Mouse (Mus musculus) MEL (cell line): ENCODE results near the gene Lsm11. TPM values are rescaled to one million over a fixed set of nuclear protein-coding genes. Genes with fewer than 3 reads are reported as not detected.

ENCODE experiments used
- DNase-seq: peaks from one replicate; pipeline ENCODE4 v3.0.0; 2011; ENCODE audit warnings: low read depth, low spot score
- H3K27ac ChIP-seq: 2 replicates; pipeline ENCODE4 v1.5.1; 2012; ENCODE audit warnings: low read depth, mild to moderate bottlenecking, control low read depth, low read length, moderate library complexity; ENCODE audit not compliant: control insufficient read depth
- H3K27me3 ChIP-seq, 2 experiments: fragments of 150-350 bp in 1 of 2; sonication (generic) in 1 of 2; 2 replicates each; pipeline ENCODE4 v1.6.1; 2012; ENCODE audit warnings: low read length in 2 of 2, mild to moderate bottlenecking in 2 of 2, improper control_type of control experiment in 1 of 2, moderate library complexity in 1 of 2; ENCODE audit not compliant: insufficient read depth in 2 of 2, control insufficient read depth in 1 of 2
- H3K36me3 ChIP-seq, 2 experiments: 2 replicates each; pipeline ENCODE4 v1.6.1; 2012 to 2014; ENCODE audit warnings: low read length in 2 of 2, improper control_type of control experiment in 1 of 2, inconsistent platforms in 1 of 2, mild to moderate bottlenecking in 1 of 2; ENCODE audit not compliant: insufficient read depth in 2 of 2, control insufficient read depth in 1 of 2
- H3K4me1 ChIP-seq, 2 experiments: fragments of 150-350 bp in 1 of 2; sonication (generic) in 1 of 2; 2 replicates each; pipeline ENCODE4 v1.6.1; 2012; ENCODE audit warnings: low read length in 2 of 2, improper control_type of control experiment in 1 of 2, mild to moderate bottlenecking in 1 of 2; ENCODE audit not compliant: insufficient read depth in 2 of 2, control insufficient read depth in 1 of 2
- H3K4me3 ChIP-seq, 2 experiments: fragments of 150-350 bp in 1 of 2; sonication (generic) in 1 of 2; 2 replicates each; pipeline ENCODE4 v1.5.1; 2012; ENCODE audit warnings: low read depth in 2 of 2, low read length in 2 of 2, mild to moderate bottlenecking in 2 of 2, moderate library complexity in 2 of 2, control low read depth in 1 of 2, improper control_type of control experiment in 1 of 2; ENCODE audit not compliant: control insufficient read depth in 1 of 2, insufficient read depth in 1 of 2
- H3K79me2 ChIP-seq: 2 replicates; pipeline ENCODE4 v1.6.1; 2012; ENCODE audit warnings: mild to moderate bottlenecking, low read length, moderate library complexity; ENCODE audit not compliant: control insufficient read depth, poor library complexity, insufficient read depth
- H3K9ac ChIP-seq: 2 replicates; pipeline ENCODE4 v1.6.1; 2012; ENCODE audit warnings: low read depth, mild to moderate bottlenecking, control low read depth, low read length, moderate library complexity; ENCODE audit not compliant: control insufficient read depth, poor library complexity, severe bottlenecking
- H3K9me3 ChIP-seq: fragments of 150-350 bp; sonication (generic); replicated peaks from 2 replicates; pipeline ENCODE4 v1.6.1; 2012; ENCODE audit warnings: mild to moderate bottlenecking, low read length, improper control_type of control experiment, moderate library complexity; ENCODE audit not compliant: insufficient read depth
- BHLHE40 ChIP-seq: IDR thresholded peaks from 2 replicates; pipeline ENCODE4 v1.6.1; 2012; ENCODE audit warnings: low read depth, mild to moderate bottlenecking, inconsistent platforms, low read length, improper control_type of control experiment, borderline replicate concordance
- E2F4 ChIP-seq: IDR thresholded peaks from 2 replicates; pipeline ENCODE4 v1.6.1; 2011; ENCODE audit warnings: low read depth, low read length, improper control_type of control experiment, borderline replicate concordance
- ELF1 ChIP-seq: IDR thresholded peaks from 2 replicates; pipeline ENCODE4 v1.6.1; 2014; ENCODE audit warnings: low read depth, mild to moderate bottlenecking, inconsistent platforms, low read length, improper control_type of control experiment, moderate library complexity
- ETS1 ChIP-seq: IDR thresholded peaks from 2 replicates; pipeline ENCODE4 v1.6.1; 2012; ENCODE audit warnings: low read depth, mild to moderate bottlenecking, inconsistent platforms, low read length, improper control_type of control experiment, moderate library complexity
- HCFC1 ChIP-seq: IDR thresholded peaks from 2 replicates; pipeline ENCODE4 v1.6.1; 2012; ENCODE audit warnings: low read depth, mild to moderate bottlenecking, inconsistent platforms, low read length, improper control_type of control experiment, moderate library complexity
- KAT2A ChIP-seq: conservative IDR thresholded peaks from 2 replicates; pipeline ENCODE4 v1.6.1; 2012; ENCODE audit warnings: low read depth, low read length, improper control_type of control experiment, inconsistent platforms
- MAFK ChIP-seq: IDR thresholded peaks from 2 replicates; pipeline ENCODE4 v1.6.1; 2011; ENCODE audit warnings: low read depth, mild to moderate bottlenecking, low read length, improper control_type of control experiment, borderline replicate concordance
- MAZ ChIP-seq: IDR thresholded peaks from 2 replicates; pipeline ENCODE4 v1.6.1; 2012; ENCODE audit warnings: low read depth, mild to moderate bottlenecking, inconsistent platforms, low read length, improper control_type of control experiment
- MEF2A ChIP-seq: IDR thresholded peaks from 2 replicates; pipeline ENCODE4 v1.6.1; 2014; ENCODE audit warnings: low read depth, mild to moderate bottlenecking, inconsistent platforms, low read length, improper control_type of control experiment; ENCODE audit not compliant: poor library complexity, insufficient replicate concordance, severe bottlenecking; ENCODE audit errors: extremely low read depth
- MXI1 ChIP-seq: IDR thresholded peaks from 2 replicates; pipeline ENCODE4 v1.6.1; 2011; ENCODE audit warnings: mild to moderate bottlenecking, low read depth, low read length, improper control_type of control experiment
- MYB ChIP-seq: IDR thresholded peaks from 2 replicates; pipeline ENCODE4 v1.6.1; 2011; ENCODE audit warnings: mild to moderate bottlenecking, low read depth, low read length, improper control_type of control experiment
- MYC ChIP-seq: IDR thresholded peaks from 2 replicates; pipeline ENCODE4 v1.6.1; 2011; ENCODE audit warnings: low read depth, mild to moderate bottlenecking, low read length, improper control_type of control experiment, moderate library complexity
- NELFE ChIP-seq: IDR thresholded peaks from 2 replicates; pipeline ENCODE4 v1.6.1; 2011; ENCODE audit warnings: low read depth, low read length, improper control_type of control experiment
- POLR2A ChIP-seq, 2 experiments: IDR thresholded peaks; 2 replicates each; pipeline ENCODE4 v1.6.1; 2011 to 2012; ENCODE audit warnings: low read length in 2 of 2, mild to moderate bottlenecking in 2 of 2, control low read depth in 1 of 2, improper control_type of control experiment in 1 of 2, low read depth in 1 of 2, moderate library complexity in 1 of 2; ENCODE audit not compliant: control insufficient read depth in 1 of 2, insufficient read depth in 1 of 2, poor library complexity in 1 of 2
- POLR2AphosphoS2 ChIP-seq: IDR thresholded peaks from 2 replicates; pipeline ENCODE4 v1.6.1; 2011; ENCODE audit warnings: low read length, improper control_type of control experiment
- POLR2AphosphoS5 ChIP-seq: IDR thresholded peaks from 2 replicates; pipeline ENCODE4 v1.6.1; 2012; ENCODE audit warnings: low read depth, borderline replicate concordance, mild to moderate bottlenecking, inconsistent platforms, low read length, moderate library complexity, mixed read lengths
- RAD21 ChIP-seq: IDR thresholded peaks from 2 replicates; pipeline ENCODE4 v1.6.1; 2011; ENCODE audit warnings: mild to moderate bottlenecking, low read depth, low read length, improper control_type of control experiment
- SMC3 ChIP-seq: IDR thresholded peaks from 2 replicates; pipeline ENCODE4 v1.6.1; 2011; ENCODE audit warnings: low read depth, low read length, improper control_type of control experiment
- TAL1 ChIP-seq: IDR thresholded peaks from 2 replicates; pipeline ENCODE4 v1.6.1; 2012; ENCODE audit warnings: mild to moderate bottlenecking, inconsistent platforms, low read length, moderate library complexity, mixed read lengths
- TBP ChIP-seq: IDR thresholded peaks from 2 replicates; pipeline ENCODE4 v1.8.0; 2011; ENCODE audit warnings: low read depth, low read length, improper control_type of control experiment
- UBTF ChIP-seq: IDR thresholded peaks from 2 replicates; pipeline ENCODE4 v1.6.1; 2012; ENCODE audit warnings: low read depth, mild to moderate bottlenecking, inconsistent platforms, low read length, improper control_type of control experiment, moderate library complexity, borderline replicate concordance; ENCODE audit not compliant: insufficient read depth
- USF1 ChIP-seq: IDR thresholded peaks from 2 replicates; pipeline ENCODE4 v1.6.1; 2014; ENCODE audit warnings: low read depth, mild to moderate bottlenecking, inconsistent platforms, low read length, improper control_type of control experiment, moderate library complexity
- USF2 ChIP-seq, 2 experiments: IDR thresholded peaks; 2 replicates each; pipeline ENCODE4 v1.6.1; 2011 to 2012; ENCODE audit warnings: improper control_type of control experiment in 2 of 2, low read length in 2 of 2, borderline replicate concordance in 1 of 2, inconsistent platforms in 1 of 2, low read depth in 1 of 2, mild to moderate bottlenecking in 1 of 2; ENCODE audit not compliant: insufficient read depth in 1 of 2
- ZC3H11A ChIP-seq: IDR thresholded peaks from 2 replicates; pipeline ENCODE4 v1.6.1; 2012; ENCODE audit warnings: low read depth, mild to moderate bottlenecking, inconsistent platforms, low read length, improper control_type of control experiment
- ZKSCAN1 ChIP-seq: IDR thresholded peaks from 2 replicates; pipeline ENCODE4 v1.6.1; 2012; ENCODE audit warnings: low read depth, mild to moderate bottlenecking, inconsistent platforms, low read length, improper control_type of control experiment, moderate library complexity
- polyA plus RNA-seq, 2 experiments: library from polyadenylated mRNA; stranded (reverse) in 1 of 2; unstranded in 1 of 2; fragments of >175 nt in 1 of 2; fragments of >200 nt in 1 of 2; gene quantifications; 2 replicates each; pipeline versions ENCODE4 v1.2.1 to v1.2.4; 2012; ENCODE audit warnings: low replicate concordance in 2 of 2, low read depth in 1 of 2; ENCODE audit not compliant: insufficient read length in 2 of 2, insufficient read depth in 1 of 2, missing spikeins in 1 of 2
- total RNA-seq: library from RNA; depleted of rRNA; stranded (reverse); fragments of 300-350 nt; gene quantifications from 2 replicates; pipeline ENCODE4 v1.2.3, GENCODE M21; 2012

Lsm11 gene
- total and polyA plus RNA-seq, 3 experiments: 20.2 to 22.8 TPM; not detected in 1

DNA sequence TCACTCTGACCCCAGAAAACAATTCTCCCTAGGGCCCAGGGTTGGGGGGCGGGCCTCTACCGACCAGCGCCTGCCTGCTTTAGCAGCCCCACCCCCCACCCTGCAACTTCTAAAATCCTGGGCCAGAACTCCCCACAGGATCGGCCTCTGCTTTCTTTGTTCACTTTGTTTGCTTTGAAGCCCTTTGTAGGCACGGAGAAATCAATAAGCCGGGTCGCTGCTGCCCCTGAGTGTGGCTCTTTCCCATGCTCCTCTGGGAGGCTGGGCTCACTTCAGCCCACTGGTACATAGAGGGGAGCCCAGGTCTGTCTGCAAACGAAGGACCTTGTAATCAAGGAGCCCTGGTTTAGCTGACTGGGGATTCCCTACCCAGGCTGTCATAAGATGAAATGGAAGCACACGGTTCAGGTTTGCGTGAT, 23.2 kb downstream of the Lsm11 start:
- Histone ChIP-seq H3K27ac (no peak overlapping the region), H3K4me3 (no peak overlapping the region), H3K79me2 (no peaks in the 10 kb centered on the region), H3K36me3 (no peaks in the 10 kb centered on the region), H3K9me3 (no peaks in the 10 kb centered on the region), H3K9ac (no peak overlapping the region), H3K27me3 (peaks cover 3% of the 10 kb centered on the region in 2 experiments; a peak in 1 of 4 replicates), H3K4me1 (no peaks in the 10 kb centered on the region)
- DNase-seq: no peak
- no peak for TF ChIP-seq E2F4
- no peak for TF ChIP-seq MYC
- TF ChIP-seq POLR2A (IDR thresholded peaks at IDR 0.05; ENCODE audit: control insufficient read depth in 1 of 2, insufficient read depth in 1 of 2, low read depth in 1 of 2, low read length in 2 of 2, poor library complexity in 1 of 2): no peak

DNA sequence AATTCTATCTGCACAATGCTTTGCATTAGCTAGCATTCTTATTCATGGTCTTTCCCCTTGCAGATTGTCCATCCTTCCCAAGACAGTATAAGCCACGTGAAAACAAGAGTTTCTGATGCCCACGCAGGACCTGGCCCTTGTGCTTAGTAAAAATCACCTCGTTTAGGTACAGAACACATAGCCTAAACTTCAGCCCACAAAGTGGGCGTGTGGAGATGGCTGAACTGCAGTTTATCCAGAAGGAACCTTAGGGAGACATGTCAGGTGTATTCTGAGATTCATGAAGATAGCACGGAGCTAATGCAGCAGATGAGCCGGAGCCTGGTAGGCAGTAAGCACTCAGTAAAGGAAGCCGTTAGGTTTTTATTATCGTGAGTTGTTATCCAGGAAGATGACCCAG, 23.7 kb downstream of the Lsm11 start:
- H3K9me3 ChIP-seq: no peaks in the 10 kb centered on the region
- H3K27ac ChIP-seq: no peak overlapping the region
- no peaks in the 10 kb centered on the region for H3K4me1 ChIP-seq
- H3K9ac ChIP-seq: no peak overlapping the region
- no peak overlapping the region for H3K4me3 ChIP-seq
- no peak for DNase-seq
- no peaks in the 10 kb centered on the region for H3K36me3 ChIP-seq
- H3K27me3 ChIP-seq: peaks cover 3% of the 10 kb centered on the region in 2 experiments; a peak in 1 of 4 replicates
- TF ChIP-seq RAD21 (no peak), USF1 (no peak), ETS1 (no peak), USF2 (IDR thresholded peaks at IDR 0.05; ENCODE audit: borderline replicate concordance in 1 of 2, insufficient read depth in 1 of 2, low read depth in 1 of 2, low read length in 2 of 2) (no peak), KAT2A (no peak), TAL1 (no peak)
- H3K79me2 ChIP-seq: no peaks in the 10 kb centered on the region

DNA sequence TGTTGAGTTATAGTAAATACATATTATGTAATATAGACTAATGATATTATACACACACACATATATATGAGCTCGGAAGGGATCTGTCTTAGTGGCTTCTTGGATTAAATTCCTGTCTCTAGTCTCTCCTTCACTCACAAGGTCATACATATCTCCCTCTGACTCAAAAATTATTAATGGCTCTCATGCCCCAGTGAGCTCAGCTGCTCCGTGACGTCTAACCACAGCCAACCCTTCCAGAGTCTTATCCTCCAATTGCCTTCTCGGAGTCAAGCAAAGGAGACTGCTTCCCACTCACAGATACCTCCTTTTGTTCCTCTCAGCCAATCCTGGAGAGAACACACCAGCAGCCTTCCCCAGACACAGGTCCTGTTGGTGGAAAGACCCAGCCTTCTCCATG, 25.9 kb downstream of the Lsm11 start:
- Histone ChIP-seq H3K4me3 (no peak overlapping the region), H3K27ac (no peak overlapping the region), H3K79me2 (no peaks in the 10 kb centered on the region), H3K4me1 (no peaks in the 10 kb centered on the region), H3K9ac (no peak overlapping the region), H3K9me3 (no peaks in the 10 kb centered on the region), H3K27me3 (peaks cover 3% of the 10 kb centered on the region in 2 experiments; a peak in 1 of 4 replicates), H3K36me3 (no peaks in the 10 kb centered on the region)
- DNase-seq: no peak
- TF ChIP-seq MXI1 (no peak), POLR2AphosphoS2 (no peak), HCFC1 (no peak), ELF1 (no peak), MAZ (no peak), BHLHE40 (no peak), SMC3 (no peak), E2F4 (no peak), MAFK (no peak), MYC (no peak), POLR2AphosphoS5 (no peak), TBP (no peak), ZC3H11A (no peak), RAD21 (no peak), MYB (no peak), MEF2A (no peak), ZKSCAN1 (no peak), NELFE (no peak), UBTF (no peak)
